Mouse (Mus musculus): ENCODE measurements around the gene Cops3.

Cops3 gene

DNA sequence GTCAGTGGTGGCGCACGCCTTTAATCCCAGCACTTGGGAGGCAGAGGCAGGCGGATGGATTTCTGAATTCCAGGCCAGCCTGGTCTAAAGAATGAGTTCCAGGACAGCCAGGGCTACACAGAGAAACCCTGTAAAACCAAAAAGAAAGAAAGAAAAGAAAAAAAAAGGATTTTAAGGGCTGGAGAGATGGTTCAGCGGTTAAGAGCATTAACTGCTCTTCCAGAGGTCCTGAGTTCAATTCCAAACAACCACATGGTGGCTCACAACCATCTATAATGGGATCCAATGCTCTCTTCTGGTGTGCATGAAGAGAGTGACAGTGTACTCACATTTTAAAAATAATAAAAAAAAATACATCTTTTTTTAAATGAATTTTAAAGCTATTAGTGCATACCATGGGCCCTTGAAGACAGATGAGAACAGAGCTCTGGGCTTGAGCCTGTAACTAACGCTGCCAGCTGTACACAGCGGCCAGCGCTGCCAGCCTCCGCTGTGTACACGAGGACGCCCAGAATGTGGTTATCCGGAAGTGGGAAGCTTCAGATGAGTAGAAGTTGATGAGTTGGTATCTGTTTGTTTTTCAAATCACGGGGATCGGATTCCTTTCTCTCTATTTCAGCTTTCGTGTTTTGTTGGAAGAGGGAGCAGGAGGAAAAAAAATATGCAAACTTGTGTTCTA is 29.0 kb downstream of the Cops3 start:
- DNase-seq: no peak

DNA sequence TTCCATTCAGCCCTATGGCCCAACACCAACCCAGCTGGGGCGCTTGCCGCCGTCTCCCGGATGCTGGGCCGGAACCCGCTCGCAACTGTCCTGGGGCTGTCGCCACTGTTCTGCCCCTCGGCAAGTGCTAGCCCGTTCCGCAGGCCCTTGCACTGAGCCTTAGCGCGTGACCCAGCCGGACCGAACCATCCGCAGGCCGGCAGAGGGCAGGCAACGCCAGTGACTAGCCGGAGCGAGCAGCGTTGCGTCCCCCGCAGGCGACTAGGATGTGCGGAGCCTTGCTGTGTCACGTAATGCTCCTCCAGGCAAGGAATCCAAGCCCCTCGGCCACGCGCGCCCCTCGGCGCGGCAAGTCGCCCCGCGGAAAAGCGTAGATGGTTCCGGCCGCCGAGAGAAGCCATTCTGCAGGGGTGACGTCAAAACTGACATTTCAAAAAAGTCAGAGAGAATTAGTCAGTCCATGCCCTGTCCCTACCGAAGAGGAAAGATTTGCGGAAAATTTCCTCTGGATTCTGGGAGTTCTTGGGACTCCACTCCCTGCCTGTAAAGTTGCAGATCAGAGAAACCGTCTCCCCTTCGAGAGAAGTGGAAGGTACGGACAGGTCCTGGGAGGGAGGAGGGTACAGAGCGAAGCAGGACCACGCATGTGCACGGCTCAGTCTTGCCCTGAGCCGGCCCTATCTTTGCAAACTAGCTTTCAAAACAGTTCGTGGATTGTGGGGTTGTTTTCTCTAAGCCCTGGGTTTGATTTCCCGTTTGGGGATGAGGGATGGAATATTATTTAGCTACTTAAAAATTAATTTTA is 29.8 kb downstream of the Cops3 start, which contains the start of gene Flcn:
Gene Flcn (minus strand): TSS at position 347 of the 805 bp plus-strand sequence.
- peak; percentile 62 to 72 for DNase-seq

DNA sequence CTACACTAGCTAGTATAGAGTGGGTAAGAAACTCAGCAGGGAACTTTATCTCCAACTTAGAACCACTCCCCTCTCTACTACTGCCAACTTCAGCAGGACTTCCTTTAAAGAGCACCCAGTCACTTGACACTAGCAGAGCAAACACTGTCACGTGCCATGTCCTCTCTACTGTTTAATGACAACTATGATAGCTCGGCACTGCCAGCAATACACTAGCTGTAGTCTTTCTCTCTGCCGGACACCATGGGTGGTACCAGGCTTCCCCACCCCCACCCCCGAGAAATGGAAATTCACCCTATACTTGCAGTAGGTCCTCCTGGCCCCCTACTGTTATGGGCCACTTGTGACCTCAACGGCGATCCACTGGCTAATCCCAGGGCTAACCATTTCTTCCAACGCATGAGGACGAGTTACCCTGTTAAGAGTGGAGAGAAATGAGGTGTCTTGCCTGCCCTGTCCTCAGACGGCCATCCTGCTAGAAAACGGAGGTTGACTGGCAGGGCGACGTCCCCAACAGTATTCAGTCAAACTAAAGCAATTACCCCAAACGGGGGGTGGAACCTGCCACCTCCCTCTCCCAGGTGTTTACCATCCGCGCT is 30.5 kb downstream of the Cops3 start:
- DNase-seq: no peak

DNA sequence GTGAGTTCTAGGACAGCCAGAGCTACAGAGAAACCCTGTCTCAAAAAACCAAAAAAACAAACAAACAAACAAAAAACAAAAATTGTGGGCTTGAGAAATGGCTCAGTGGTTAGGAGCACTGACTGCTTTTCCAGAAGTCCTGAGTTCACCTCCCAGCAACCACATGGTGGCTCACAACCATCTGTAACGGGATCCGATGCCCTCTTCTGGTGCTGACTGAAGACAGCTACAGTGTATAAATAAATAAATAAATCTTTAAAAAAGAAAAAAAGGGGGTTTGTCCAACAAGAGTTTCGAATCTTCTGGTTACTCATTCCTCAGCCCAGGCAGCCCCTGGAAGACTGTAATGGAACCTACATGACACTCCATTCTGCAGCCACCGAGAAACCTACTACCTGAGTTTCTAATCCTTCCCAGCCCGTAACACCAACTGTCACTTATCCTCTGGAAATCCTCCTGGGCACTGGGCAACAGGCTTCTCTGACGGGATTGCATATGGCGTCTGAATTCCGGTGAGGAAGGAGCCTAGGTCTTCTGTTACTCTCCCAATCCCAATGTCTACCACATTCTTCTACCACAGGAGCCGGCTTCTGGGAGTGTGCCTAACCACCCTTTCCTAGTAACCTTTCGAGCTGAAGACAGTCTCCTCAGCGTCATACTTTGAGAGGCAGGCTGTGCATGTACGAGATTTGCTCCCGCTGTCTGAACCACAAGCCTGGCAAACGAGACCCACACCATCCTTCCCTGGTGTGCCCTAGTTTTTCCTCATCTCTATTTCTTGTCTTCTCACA is 31.3 kb downstream of the Cops3 start:
- no peak for DNase-seq

DNA sequence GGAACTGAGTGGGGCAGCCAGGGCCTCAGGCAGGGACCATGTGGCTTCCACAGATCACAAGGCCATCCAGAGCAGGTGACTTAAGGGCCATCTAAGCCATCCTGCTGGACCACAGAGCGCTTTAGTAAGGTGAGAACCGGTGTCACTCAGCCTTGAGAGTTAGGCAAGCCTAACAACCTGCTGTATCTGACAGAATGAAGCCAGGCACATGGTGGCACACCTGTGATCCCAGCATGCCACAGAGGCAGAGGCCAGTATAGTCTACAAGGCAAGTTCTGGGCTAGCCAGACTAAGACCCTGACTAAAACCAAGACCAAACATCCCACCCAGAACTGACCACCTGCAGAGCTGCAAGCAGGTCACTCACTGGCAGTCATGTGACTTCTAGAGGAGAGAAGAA is 34.0 kb downstream of the Cops3 start:
- no peak for DNase-seq

DNA sequence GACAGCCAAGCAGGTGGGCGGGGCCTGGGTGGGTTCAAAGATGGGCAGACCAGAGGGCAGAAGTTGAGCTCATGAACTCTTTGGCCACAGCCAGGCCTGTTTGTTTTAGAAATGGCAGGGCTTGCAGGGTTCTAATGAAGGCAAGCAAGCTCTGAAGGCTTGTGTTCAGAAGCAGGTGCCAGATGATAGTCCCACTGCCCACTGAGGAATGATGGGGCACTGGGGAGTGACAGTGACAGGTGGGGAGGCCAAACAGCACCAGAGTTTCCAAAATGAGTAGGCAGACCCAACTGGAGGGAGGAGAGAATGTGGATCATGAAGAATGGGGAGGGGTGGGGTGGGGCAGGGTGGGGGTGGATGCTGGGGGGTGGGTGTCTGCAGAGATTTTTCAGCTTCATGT is 34.4 kb downstream of the Cops3 start:
- DNase-seq: no peak

DNA sequence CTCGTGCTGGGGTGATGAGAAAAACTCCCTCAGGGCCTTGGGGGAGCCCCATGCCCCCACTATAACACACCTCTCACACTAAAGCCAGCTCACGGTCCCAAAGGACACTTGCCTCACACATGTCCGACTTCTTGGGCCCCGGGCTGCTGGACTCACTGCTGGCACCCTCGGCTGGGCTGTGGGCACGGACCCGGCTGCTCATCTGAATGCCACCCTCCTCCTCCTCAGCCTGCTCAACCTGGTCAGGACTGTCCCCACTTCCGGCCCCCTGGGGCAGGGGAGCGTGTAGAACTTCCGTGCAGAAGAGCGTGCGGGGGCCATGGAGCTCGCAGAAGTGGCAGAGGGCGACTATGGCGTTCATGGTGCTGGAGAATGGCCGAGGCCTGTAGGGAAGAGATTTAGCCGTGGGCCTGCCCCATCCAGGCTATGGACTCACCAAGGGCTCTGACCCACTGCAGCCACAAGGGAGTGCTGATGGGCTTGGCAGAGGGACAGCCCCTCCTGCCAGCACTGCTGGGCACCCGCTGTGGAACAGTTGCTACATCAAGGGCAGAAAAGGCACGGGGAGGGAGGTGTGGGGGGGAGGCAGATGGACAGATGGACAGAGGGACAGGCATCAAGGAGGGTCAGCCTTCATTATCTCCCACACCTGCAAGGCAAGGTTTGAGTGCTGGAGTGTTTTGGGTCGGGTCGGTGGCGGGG is 35.1 kb downstream of the Cops3 start:
- DNase-seq: no peak

DNA sequence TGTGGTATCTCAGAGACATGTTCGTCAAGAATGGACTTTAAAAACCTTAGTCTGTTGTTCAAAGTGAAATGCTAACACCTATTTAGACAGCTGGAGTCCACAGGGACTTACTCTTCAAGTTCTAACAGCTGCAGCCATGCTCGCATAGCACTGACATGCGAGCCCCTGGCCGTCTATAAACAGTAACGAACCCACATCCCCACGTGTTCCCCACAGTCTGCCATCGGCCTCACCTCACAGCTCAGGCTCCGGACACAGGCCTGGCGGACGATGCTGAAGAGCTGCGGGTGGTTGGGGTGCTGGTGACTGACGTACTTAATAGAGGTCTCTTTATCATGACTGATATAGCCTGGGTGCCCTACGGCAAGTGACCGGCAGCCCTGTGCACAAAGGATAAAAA is 36.1 kb downstream of the Cops3 start:
- DNase-seq: no peak

DNA sequence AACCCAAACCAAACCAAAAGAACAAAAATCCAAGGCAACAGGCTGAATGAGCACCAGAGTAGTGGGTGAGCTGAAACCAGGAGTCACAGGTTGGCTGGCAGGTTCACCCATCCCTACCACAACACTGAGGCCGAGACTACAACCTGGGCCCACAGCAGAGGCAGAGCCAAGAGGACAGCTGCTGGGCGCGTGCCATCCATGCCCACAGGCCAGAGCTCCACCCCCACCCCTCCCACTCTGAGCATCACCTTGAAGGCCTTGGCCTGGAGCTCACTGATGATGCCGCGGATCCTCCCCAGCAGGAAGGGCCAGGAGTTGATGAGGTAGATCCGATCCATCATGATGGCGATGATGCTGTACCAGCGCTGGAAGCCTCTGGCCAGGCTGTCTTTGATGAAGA is 37.8 kb downstream of the Cops3 start:
- no peak for DNase-seq

DNA sequence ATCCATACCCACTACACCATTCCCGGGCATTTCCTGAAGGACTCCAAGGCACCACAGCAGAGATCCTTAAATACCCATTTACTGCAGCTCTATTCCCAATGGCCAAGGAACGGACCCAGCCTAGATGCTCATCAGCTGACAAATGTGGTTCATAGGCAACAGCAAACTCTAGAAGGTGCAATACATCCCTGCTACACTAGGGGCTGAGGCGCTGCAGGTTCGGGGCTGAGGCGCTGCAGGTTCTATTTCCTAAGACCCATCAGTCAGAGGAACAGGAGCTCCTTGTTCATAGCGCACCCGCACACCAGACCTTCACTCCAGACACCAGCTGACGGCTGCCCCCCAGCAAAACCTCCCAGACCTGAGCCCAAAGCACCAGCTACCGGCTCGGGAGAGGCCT is 39.2 kb downstream of the Cops3 start:
- no peak for DNase-seq

DNA sequence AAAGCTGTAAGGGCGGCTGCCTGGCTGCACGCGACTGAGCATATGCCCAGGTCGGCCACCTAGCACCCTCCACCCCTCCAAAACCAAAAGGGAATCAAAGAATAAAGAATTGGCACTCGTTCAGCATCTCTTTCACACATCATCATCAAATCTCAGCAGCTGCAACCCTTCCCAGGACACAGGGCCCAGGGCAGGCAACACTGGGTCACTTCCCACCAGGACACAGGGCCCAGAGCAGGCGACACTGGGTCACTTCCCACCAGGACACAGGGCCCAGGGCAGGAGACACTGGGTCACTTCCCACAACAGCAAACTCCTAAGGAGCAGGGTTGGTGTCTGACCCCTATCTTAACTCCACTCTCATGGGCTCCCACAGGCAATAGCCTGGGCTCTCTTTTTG is 46.2 kb downstream of the Cops3 start:
- DNase-seq: no peak

DNA sequence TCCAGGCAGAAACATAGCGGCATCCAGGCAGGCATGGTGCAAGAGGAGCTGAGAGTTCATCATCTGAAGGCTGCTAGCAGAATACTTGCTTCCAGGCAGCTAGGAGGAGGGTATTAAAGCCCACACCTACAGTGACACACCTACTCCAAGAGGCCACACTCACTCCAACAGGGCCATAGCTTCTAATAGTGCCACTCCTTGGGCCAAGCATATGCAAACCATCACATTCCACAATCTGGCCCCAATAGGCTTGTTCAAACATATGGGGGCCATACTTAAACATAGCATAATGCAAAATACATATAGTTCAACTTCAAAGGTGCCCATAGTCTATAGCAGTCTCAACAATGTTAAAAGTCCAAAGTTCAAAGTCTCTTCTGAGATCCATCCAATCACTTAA is 50.3 kb downstream of the Cops3 start:
- no peak for DNase-seq

DNA sequence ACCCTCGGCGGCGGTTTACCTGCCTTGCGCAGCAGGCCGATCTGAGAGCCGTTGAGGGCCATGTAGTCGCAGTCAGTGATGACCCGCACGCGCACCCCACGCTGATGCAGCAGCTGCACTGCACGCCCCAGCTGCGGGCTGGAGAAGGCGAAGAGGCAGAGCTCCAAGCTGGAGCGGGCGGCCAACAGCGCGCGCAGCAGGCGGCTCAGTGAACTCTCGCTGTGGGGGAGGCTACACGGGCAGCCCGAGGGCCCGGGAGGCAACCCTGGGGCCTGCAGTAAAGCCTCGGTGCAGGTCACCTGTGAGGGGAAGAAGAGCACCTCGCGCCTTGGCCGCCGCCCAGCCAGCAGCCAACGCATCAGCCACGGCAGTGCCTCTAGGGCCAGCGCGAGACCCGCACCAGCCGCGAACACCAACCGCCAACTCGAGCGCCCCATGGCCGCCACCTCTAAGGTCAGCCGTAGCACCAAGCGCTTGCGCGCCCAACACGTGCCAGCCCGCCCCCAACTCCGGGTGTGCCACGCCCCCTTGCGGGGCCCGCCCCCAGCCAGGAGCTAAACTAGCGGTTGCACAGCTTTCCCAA is 52.3 kb downstream of the Cops3 start, which contains the start of gene Pld6:
Gene Pld6 (minus strand): TSS at position 447 of the 583 bp plus-strand sequence.
- peak; percentile 27 to 40 for DNase-seq

DNA sequence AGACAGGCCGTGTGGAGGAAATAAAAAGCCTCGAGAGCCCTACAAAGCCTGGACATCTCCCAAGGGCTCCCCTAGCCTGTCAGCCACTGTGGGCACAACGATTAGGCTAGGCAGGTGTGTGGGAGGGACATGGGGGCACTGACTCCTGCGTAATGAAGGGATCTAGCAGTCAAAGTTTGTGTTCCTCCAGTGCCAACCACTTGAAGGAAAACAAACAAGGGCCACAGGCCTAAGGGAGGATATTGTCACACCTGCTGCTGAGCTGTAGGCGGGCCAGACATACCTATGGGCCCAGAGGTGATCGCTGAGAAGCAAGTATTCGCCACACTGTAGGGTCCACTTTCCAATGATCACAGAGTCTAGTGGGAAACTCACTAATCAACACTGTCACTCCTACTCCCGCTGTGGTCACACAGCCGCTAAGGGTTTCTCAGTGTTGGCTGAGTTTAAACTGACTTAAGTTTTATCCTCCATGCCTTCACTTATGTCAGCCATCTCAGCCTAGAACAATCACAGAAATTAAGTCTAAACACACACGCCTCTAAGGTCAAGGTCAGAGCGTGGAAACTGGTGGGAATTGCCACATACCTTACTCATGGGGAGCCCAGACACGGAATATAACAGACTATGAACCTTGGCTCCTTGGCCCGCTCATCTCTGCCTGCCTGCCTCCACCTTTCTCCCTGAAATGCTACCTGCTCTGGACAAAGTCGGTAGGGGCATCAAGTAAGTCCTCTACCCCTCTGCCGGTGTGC is 53.0 kb downstream of the Cops3 start:
- no peak for DNase-seq

DNA sequence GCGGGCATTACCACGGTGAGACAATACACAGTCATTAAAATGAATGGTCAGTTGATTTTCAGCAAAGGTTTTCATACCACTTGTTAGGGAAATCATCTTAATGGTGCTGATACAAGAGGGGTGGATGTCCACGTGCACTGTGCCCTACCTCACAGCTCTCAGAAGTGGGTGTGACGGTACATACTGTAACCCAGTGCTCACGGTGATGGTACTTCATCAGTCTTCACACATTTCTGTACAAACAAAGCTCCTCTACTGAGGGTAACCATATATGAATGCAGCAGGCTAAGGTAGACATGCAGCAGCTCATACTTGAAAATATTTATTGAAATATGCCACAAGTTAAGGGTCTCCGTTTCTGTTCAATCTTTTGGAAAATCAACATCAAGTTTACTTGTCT is 56.0 kb downstream of the Cops3 start:
- no peak for DNase-seq

DNA sequence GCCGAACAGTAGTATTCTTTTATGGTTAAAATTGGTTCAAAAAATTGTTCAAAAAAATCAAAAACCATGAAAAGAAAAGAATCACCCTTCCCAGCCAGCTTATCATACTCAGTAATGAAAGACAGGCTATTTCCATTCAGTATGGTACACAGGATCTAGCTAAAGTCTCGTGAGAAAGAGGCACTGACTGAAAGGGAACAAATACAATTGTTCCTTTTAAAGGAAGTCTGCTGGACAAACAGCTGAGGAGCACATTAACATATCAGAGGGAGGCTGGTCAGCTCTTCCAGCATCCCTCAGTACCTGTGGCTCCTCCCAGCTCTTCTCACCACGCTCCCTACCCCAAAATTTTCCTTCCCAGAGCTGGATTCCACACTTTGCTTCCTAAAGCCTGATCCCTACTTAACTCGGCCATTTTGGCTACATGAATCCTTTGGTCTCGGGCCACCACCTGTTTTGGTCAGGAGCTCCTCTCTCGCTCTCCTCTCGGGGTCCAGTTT is 57.5 kb downstream of the Cops3 start:
- DNase-seq: no peak

DNA sequence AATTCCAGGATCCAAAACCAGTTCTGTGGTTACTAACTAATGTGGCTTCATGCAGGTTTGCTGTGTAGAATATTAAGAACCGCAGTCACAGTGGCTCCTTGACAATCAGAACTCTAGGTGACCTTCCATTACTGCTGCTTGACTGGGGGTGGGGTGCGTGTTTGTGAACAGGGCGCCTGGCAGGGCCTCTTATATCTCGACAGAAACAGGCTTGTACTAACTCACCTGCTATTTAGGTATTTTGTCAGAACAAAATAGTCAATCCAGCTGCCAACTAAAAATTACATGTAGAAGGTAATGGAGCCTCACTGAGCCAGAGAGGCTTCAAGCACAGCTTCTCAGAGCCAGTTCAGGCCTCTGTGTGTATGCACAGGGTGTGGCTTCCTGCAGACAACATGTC is 59.4 kb downstream of the Cops3 start:
- DNase-seq: no peak

DNA sequence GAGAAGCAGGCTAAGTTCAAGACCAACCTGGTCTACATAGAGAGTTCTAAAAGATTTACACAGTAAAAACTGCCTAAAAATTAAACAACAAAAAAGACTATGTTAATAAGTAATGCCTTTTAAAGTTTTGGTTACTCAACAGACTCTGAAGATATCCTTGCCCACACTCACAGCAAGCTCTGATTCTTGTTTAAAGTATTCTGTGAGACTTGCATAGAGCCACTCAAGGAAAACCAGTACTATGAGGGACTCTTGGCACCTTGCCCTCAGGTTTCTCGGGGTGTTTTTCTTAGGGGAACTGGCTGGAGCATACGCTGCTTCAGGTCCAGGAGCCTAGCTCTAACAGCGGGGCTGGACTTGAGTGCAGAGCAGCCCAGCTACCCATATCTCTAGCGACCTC is 60.2 kb downstream of the Cops3 start:
- DNase-seq: no peak

DNA sequence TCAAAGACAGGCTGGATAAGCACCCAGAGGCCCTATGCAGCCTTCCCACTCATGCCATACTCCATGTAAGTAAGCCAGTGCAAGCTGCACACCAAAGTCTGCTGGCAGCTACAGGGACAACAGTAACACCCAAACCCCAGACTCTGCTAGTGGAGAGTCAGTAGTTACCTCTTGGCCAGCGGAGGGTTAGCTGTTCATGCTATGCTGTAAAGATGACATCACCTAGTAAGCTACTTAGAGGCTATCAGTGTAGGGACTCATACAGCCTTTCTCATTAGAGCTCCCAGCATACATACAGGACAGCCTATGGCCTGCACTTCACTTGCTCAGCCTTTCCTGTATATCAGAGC is 60.8 kb downstream of the Cops3 start:
- no peak for DNase-seq

DNA sequence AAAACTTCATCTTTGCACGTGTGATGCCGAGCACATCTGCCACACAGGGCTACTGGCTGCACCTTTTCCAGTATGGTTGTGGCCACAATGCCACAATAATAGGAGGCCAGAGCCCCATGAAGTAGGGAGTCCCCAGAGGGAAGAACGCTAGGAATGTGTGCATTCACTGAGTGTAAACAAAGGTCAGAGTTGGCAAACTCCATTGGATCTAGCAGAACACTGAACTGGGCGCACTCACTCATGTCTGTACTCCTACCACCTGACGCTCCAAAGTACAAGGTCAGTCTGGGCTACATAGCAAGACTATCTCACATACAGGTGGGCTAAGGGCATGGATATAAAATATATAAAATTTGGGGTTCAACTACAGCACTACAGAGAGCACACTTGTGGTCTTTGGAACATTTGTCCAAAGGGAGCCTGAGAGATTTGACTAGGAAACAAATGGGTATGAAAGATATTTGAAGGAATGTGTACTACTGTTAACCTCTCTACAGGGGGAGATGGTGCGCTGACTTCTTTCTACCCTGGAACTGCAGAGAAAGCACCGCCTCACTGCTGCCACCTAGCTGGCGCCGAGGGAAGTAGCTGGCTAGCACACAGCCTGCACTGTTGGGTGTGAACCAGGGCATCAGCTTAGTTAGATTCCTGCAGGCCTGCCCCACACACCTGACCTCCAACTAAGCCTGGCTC is 61.3 kb downstream of the Cops3 start:
- peak; percentile 52 to 56 for DNase-seq

DNA sequence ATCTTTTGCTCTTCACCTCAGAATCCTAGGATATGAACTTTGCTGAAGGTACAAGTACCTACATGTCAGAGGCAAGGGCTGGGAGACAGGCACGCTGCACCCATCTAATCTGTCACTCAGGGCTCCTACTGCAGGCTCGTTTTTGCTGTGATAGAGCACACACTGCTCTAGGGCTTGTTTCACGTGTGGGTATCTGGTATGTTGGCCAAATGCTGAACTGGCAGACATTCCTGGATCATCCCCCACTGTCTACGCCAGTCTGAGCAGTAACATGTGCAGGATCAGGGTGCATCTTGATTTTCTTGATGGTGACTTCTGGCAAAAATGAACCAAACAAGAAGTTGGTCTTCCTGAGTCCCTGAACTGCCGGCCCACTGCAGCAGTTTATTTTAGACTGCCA is 62.4 kb downstream of the Cops3 start:
- DNase-seq: no peak

Measured in thymus, adult 18-20 months (tissue).